Comparison of ENCODE assay signal across 21 mouse cellular contexts in genomic region chr19:48020103-48020502, GRCm38 (mm10).
DNase-seq lines count a peak whose midpoint lies in the region; ATAC-seq and TF ChIP-seq lines count a peak whose summit lies in the region.
"Had no signal": no experiment of that assay in that cellular context is flagged by ENCODE, and none has a peak within 500 bp of the region (broad histone marks: within the 10 kb centered on the region; RNA-seq: fewer than 3 reads in every experiment).

No protein-coding gene starts in this region.

- H3K9ac ChIP-seq in kidney, embryonic 15.5 days: no peak overlapping the region
- no peak overlapping the region for H3K9ac ChIP-seq in lung, embryonic 14.5 days
- H3K9ac ChIP-seq in neural tube, embryonic 13.5 days: no peak overlapping the region
- H3K9ac ChIP-seq: embryonic facial prominence, embryonic 13.5 days; forebrain, embryonic 12.5 days had no signal

- H3K4me3 ChIP-seq in kidney, embryonic 15.5 days (replicated peaks): no peak overlapping the region
- no peak overlapping the region for H3K4me3 ChIP-seq in lung, embryonic 14.5 days (ENCODE audit: low read depth, low read length)
- H3K4me3 ChIP-seq in lung, adult 2 months (replicated peaks; ENCODE audit: extremely low read depth, low read depth, low read length): no peak overlapping the region
- H3K4me3 ChIP-seq in neural tube, embryonic 13.5 days: no peak overlapping the region
- H3K4me3 ChIP-seq: embryonic facial prominence, embryonic 13.5 days; forebrain, embryonic 12.5 days; heart, adult 2 months; hindbrain, embryonic 10.5 days had no signal

- no peaks in the 10 kb centered on the region for H3K4me1 ChIP-seq in kidney, embryonic 15.5 days
- no peaks in the 10 kb centered on the region for H3K4me1 ChIP-seq in lung, embryonic 14.5 days (ENCODE audit: insufficient read depth)
- no peaks in the 10 kb centered on the region for H3K4me1 ChIP-seq in lung, adult 2 months (ENCODE audit: control insufficient read depth, insufficient read depth, low read length)
- peaks cover 26% of the 10 kb centered on the region for H3K4me1 ChIP-seq in neural tube, embryonic 13.5 days (replicated peaks)
- H3K4me1 ChIP-seq: embryonic facial prominence, embryonic 13.5 days; forebrain, embryonic 12.5 days; hindbrain, embryonic 10.5 days had no signal

- TF ChIP-seq CTCF in lung, embryonic 14.5 days (IDR thresholded peaks at IDR 0.05; ENCODE audit: low read depth): no peak
- no peak for TF ChIP-seq CTCF in lung, adult 2 months (IDR thresholded peaks at IDR 0.05; ENCODE audit: insufficient read depth, low read length)

- no peak overlapping the region for H3K4me2 ChIP-seq in kidney, embryonic 15.5 days
- no peak overlapping the region for H3K4me2 ChIP-seq in lung, embryonic 14.5 days
- no peak overlapping the region for H3K4me2 ChIP-seq in neural tube, embryonic 13.5 days
- H3K4me2 ChIP-seq: embryonic facial prominence, embryonic 13.5 days; forebrain, embryonic 12.5 days; heart, embryonic 11.5 days had no signal

- WGBS in kidney, embryonic 15.5 days: 44% methylated on average over 13 of the region's 13 CpGs
- 50% methylated on average over 13 of the region's 13 CpGs for WGBS in lung, embryonic 14.5 days
- 50% methylated on average over 13 of the region's 13 CpGs for WGBS in lung, adult 2 months
- WGBS in neural tube, embryonic 13.5 days: 44% methylated on average over 13 of the region's 13 CpGs

- DNase-seq in kidney, adult 18-20 months: no peak
- peak; percentile 65 for DNase-seq in lung, embryonic 14.5 days
- DNase-seq in lung, adult 2 months: no peak
- DNase-seq in neural tube, embryonic 10.5 days (ENCODE audit: extremely low spot score, low spot score): no peak
- no peak for DNase-seq in left cerebral cortex, postnatal 4 days
- DNase-seq: adrenal gland, postnatal 14 days; cerebellum, adult 18-20 months; cerebellum, adult 9-11 months; cerebellum, postnatal 36 days; gastrocnemius, postnatal 10 days; heart, adult 2 months had no signal

- peak overlapping the region; percentile 22; the same call in 1 of the 2 replicates for H3K27ac ChIP-seq in kidney, embryonic 15.5 days
- no peak overlapping the region for H3K27ac ChIP-seq in lung, embryonic 14.5 days (ENCODE audit: low read depth)
- H3K27ac ChIP-seq in neural tube, embryonic 13.5 days (replicated peaks): no peak overlapping the region
- H3K27ac ChIP-seq: embryonic facial prominence, embryonic 13.5 days; forebrain, embryonic 12.5 days; heart, adult 2 months; hindbrain, embryonic 10.5 days had no signal

- no peaks in the 10 kb centered on the region for H3K9me3 ChIP-seq in kidney, embryonic 15.5 days (replicated peaks)
- no peaks in the 10 kb centered on the region for H3K9me3 ChIP-seq in lung, embryonic 14.5 days (ENCODE audit: low read depth, low read length)
- H3K9me3 ChIP-seq in neural tube, embryonic 13.5 days: no peaks in the 10 kb centered on the region
- H3K9me3 ChIP-seq: embryonic facial prominence, embryonic 13.5 days; forebrain, embryonic 12.5 days; hindbrain, embryonic 10.5 days had no signal

- intact Hi-C loops in left cerebral cortex, postnatal 4 days (cut with DNase I): no loop called here

- ATAC-seq in kidney, embryonic 15.5 days (replicated peaks; ENCODE audit: low FRiP score): 0 out of 2 replicates have a peak, but pooled peaks have one; percentile 66
- peak; percentile 66; the same call in 1 of the 2 replicates for ATAC-seq in lung, embryonic 14.5 days (ENCODE audit: insufficient read depth)
- peak; percentile 44; the same call in 1 of the 2 replicates for ATAC-seq in neural tube, embryonic 13.5 days (ENCODE audit: low read depth)
- ATAC-seq: activated CD4-positive, CD25-positive, alpha-beta regulatory T cell, adult 4 months; forebrain, embryonic 16.5 days; Patski had no signal

- no peaks in the 10 kb centered on the region for H3K36me3 ChIP-seq in kidney, embryonic 15.5 days
- no peaks in the 10 kb centered on the region for H3K36me3 ChIP-seq in lung, embryonic 14.5 days (ENCODE audit: insufficient read depth)
- H3K36me3 ChIP-seq in neural tube, embryonic 13.5 days: no peaks in the 10 kb centered on the region
- H3K36me3 ChIP-seq: embryonic facial prominence, embryonic 13.5 days; forebrain, embryonic 12.5 days; hindbrain, embryonic 10.5 days had no signal

- no peak for TF ChIP-seq POLR2A in lung, adult 2 months (IDR thresholded peaks at IDR 0.05; ENCODE audit: borderline replicate concordance, extremely low read depth, low read depth, low read length)

- H3K27me3 ChIP-seq in kidney, embryonic 15.5 days: no peaks in the 10 kb centered on the region
- H3K27me3 ChIP-seq in lung, embryonic 14.5 days (ENCODE audit: insufficient read depth, low read length): no peaks in the 10 kb centered on the region
- no peaks in the 10 kb centered on the region for H3K27me3 ChIP-seq in neural tube, embryonic 13.5 days
- H3K27me3 ChIP-seq: CH12.LX; embryonic facial prominence, embryonic 13.5 days; forebrain, embryonic 12.5 days had no signal
